Mouse (Mus musculus) thymus, adult 18-20 months (tissue): ENCODE data around the gene Shc2.

Experiments
- DNase-seq, 2 experiments: peaks; one replicate each; pipeline ENCODE4 v3.0.0; 2022; ENCODE audit warnings: mixed read lengths in 2 of 2

Gene Shc2

GRCm38 (mm10) chr10:79612192-79613135, 25.3 kb downstream of the Shc2 start:
- DNase-seq, result no peak

GRCm38 (mm10) chr10:79611296-79611695, 26.4 kb downstream of the Shc2 start:
- no peak for DNase-seq

GRCm38 (mm10) chr10:79609276-79609675, 28.4 kb downstream of the Shc2 start:
- DNase-seq, result no peak

DNA sequence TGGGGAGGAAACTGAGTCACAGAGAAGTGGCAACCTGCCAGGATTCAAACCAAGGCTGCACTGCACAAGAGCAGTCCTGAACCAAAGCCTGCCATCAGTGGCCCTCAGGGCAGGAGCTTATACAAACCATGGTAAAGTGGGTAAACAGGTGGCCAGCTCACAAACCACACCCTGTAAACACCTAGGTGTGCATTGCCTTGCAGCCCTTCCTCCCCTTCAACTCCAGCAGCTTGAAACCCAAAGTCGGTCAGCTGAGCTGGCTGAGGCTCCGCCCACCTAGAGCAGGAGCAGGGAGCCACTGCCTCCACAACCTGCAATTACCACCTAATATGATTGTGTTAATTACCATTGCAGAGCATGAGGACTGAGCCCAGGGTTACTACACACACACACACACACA, 29.8 kb downstream of the Shc2 start:
- no peak for DNase-seq

- no peak for DNase-seq
Measured at GRCm38 (mm10) chr10:79606537-79606936, 31.2 kb downstream of the Shc2 start.

GRCm38 (mm10) chr10:79597936-79598230, 39.8 kb downstream of the Shc2 start:
- DNase-seq, result no peak

DNA sequence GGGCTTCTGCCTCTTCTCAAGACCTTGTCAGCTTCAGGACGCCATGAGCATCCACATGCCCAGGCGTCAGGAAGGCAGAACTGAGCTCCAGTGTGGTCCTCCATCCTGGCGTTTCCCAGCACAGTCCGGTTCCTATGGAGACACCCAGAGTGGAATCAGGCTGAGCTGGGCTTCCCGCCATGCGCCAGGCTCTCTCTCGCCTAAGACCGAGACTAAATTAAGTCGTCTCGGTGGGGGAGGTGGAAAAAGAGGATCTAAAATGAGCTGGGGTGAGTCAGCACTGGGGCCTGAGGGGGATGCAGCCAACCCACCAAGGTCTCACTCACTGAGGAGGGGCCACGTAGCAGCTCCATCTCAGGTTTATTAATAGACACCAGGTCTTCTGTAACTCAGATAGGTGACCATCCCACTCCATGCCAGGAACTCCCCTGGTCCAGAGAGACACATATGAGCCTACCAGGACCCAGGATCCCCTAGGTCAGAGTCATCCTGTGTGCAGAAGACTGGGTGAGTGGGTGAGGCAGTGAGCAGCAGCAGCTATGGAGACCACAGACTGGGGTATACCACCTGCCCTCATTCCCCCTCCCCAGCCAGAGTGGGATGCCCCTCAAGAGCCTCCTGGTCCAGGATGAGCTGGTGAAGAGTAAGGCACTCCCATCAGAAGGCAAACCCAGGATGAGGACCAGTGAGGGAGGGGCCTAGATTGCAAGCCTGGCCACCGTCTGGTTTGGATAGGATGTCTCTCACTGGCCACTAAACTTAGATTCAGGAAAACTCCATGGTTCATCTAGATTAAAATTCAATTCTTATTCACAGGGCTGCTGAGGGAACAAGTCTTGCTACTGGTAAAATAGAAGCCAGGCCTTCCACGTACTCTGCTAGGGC, 40.4 kb downstream of the Shc2 start:
- DNase-seq, result no peak

DNA sequence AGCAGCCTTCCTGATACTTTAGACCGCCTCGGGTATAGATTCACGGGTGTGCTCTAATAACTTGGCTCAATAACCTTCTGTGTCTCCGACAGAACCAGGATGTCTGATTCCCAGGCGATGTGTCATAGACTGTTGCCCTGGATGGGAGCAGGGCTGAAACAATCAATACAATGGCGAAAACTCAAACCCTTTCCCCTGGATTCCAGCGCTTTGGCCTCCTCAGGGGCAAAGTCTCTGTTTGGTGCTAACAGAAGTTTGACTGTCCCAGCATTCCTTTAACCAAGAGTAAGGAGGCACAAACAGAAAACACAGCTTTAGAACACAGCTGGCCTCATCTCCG, 42.2 kb downstream of the Shc2 start:
- DNase-seq, result no peak

DNA sequence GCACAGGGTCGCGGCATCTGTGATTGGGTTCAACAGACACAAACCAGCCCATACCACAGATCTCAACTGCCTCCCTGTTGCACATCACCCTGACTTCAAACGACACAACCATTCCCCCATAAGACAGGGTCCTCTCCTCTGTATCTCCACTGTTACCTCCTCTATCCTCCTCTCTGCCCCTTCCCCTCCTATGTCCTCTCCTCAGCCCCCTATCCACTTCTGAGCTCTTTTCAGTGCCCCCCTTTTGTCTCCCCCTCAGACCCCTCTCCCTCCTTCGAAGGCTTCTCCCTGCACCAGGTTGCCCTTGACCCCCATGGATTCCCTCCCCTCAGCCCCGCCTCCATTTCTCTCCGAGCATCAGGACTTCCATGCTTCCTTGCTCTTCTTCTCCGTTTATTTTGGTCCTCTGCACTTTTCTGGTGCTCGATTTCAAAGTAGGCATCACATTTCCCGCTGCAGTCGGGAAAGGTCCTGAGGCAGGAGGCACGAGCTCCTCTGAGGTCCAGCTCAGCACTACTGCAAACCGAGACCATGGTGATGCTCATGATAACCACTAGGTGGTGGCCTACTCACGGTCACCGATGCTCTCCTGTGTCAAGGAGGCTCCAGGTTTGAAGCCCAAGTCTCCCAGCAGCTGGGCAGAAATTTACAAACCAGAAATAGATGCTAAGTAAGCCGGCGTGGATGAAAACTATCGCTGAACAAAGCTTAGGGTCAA, 42.7 kb downstream of the Shc2 start:
- no peak for DNase-seq

GRCm38 (mm10) chr10:79594111-79594510, 43.6 kb downstream of the Shc2 start:
- DNase-seq, result no peak

- no peak for DNase-seq
Measured at GRCm38 (mm10) chr10:79590702-79591101, 47.0 kb downstream of the Shc2 start.

GRCm38 (mm10) chr10:79587752-79588126, 50.0 kb downstream of the Shc2 start:
- DNase-seq, result no peak

DNA sequence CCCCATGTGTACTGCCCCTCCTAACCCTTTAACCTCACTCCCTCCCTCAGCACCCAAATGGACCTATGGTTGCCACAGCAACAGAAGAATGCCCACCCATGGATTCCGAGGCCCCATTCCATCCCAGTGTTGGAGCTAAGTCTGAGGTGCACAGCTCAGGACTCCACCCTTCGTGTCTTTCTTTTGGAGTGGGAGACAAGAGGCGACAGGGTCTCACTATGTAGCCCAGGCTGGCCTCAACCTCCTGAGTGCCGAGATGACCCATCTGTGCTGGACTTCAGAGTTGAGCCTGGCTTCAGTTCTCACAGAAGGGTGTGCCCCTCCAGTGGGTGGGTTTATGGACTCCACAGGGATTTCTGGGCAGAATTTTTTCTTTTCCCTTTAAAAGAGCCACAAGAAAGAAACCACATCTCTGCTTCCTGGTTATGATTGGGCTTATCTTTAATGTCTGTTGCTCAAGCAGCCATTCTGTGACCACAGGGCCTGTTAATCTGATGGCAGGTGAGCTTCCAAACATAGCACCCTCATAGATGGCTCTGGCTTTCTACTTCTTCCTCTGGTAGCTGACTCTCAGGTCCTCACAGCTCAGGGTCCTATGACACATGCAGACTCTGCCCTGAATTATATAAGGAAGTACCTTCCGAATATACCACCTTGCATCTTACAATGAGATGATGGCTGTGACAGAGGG, 50.5 kb downstream of the Shc2 start, which contains the start of gene Theg:
Gene Theg (minus strand): TSS at position 271 of the 691 bp plus-strand sequence.
- DNase-seq, result no peak

- no peak for DNase-seq
Measured at GRCm38 (mm10) chr10:79586243-79586642, 51.5 kb downstream of the Shc2 start.

DNA sequence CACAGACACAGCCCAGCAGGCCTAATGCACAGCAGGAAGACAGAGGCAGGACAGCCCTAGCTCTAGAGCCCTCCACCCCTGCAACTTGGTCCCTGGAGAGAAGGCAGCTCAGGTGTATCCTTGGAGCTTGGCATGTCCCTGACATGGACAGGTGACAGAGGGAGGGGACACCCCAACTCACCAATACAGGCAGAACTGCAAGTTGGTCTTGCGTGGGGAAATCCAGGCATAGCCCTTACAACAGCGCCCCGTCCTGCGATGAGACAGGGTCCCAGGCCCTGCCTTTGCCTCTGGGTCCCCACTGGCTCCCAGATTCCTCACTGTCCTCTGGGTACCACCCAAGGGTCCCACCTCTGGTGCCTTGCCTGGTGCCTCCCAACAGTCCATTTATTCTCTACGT, 52.0 kb downstream of the Shc2 start:
- no peak for DNase-seq

DNA sequence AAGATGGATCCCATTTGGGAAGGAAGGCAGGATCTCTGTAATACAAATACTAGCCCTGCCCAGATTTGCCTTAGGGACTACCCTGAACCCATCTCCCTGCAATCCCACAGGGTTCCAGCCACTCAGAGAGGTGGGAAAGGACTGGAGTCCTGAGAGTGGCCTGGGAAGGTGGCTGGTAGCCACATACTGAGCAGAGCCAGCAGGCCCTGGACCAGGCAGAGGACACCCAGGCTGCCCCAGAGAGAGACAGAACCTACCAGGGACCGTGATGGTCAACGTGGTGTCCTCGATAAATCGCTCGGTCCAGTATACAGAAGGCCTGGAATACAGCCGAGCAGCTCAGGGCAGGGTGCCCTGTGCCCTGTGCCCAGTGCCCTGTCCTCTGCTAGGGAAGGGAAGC, 52.6 kb downstream of the Shc2 start:
- DNase-seq, result no peak

- DNase-seq, result no peak
Measured at GRCm38 (mm10) chr10:79584426-79584825, 53.3 kb downstream of the Shc2 start.

DNA sequence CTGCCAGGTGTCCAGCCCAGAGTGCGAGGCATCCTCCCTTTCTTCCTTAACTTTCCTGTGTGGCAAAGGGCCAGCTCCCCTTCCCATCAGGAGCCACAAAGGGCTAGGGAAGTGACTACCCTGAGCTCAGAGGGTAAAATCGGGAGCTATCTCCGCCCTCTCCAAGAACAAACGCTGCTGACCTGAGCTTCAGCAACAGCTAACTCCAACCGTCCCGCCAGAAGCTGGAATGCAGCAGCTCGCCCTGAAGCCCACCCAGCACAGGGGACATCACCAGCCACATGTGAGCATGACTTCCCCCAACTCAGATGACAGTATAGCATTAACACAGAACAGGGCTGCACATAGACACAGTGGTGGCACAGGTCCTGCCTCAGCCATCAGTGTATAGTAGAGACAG, 53.7 kb downstream of the Shc2 start:
- no peak for DNase-seq

GRCm38 (mm10) chr10:79581501-79581900, 56.2 kb downstream of the Shc2 start:
- DNase-seq, result no peak

GRCm38 (mm10) chr10:79580811-79581210, 56.9 kb downstream of the Shc2 start:
- no peak for DNase-seq

DNA sequence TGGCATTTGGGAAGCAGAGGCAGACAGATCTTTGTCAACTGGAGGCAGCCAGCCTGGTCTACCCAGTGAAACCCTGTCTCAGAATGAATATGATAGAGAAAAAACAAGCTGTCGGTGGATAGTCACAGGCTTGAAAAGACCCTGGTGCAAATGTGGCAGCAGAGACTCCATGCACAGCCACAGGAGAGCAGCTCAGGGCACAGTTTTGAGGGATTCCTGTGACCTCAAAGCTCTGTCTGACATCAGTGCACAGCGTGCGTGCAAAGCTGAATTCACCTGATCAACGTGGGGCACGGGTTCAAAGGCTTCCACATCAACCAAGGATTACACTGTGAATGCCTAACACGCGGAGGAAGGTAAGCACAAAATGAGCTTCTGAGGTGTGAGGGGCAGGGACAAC, 57.4 kb downstream of the Shc2 start:
- DNase-seq, result no peak

- DNase-seq, result no peak
Measured at GRCm38 (mm10) chr10:79579781-79580180, 57.9 kb downstream of the Shc2 start.

- DNase-seq, result no peak
Measured at GRCm38 (mm10) chr10:79578891-79579290, 58.8 kb downstream of the Shc2 start.
